Mouse (Mus musculus): ENCODE measurements around the gene Vamp2.

DNA sequence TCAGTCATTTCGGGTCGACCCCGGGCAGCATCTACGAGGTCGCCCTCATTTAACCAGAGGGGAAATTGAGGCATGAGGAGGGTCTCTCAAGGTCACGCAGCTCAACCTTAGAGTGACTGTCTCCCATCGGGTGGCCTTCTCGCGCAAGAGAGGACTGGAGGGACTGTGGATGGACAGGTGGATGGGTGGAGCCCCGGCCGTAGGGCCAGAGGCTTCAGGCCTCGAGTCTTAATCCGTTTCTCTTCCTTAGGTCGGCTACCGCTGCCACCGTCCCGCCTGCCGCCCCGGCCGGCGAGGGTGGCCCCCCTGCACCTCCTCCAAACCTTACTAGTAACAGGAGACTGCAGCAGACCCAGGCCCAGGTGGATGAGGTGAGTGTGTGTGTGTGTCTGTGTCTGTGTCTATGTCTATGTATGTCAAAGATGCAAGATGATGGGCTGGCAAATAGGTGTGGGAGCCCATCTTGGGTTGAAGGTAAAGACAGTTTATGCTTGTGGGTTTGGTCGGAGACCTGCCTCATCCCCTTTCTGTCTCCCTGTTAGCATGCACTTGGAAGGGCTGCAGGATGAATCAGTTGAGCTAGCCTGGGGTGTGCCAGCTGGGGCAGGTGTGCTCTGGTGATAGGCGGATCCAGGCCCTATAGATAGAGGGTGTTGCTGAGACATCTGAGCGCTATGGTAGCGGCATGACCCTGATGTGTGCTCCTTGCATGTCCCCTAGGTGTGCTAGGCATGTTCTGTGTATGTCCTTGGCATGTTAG is 746 bp downstream of the Vamp2 start:
- TF ChIP-seq CTCF (IDR thresholded peaks at IDR 0.05; ENCODE audit: control insufficient read depth, insufficient read depth, low read length) (no peak), POLR2A (IDR thresholded peaks at IDR 0.05; ENCODE audit: borderline replicate concordance, control insufficient read depth, low read depth, low read length) (no peak)

Measured in bone marrow, adult 2 months (tissue).